Mouse (Mus musculus): ENCODE data around the gene Gpr162. TPM values are rescaled to one million over a fixed set of nuclear protein-coding genes. Genes with fewer than 3 reads are reported as not detected.
"Not testable (repeated sequence)": the region's sequence is repeated elsewhere in the genome, so short reads cannot be mapped to it uniquely, and the experiment has no call there.

Gene Gpr162
- polyA plus RNA-seq, 1 experiment from 2014 or later = 21.8 TPM

GRCm38 (mm10) chr6:124840241-124841167 is 23.3 kb downstream of the Gpr162 start, which contains the start of gene Gnb3:
Gnb3 (minus strand) TSS chr6:124840275.
- DNase-seq (ENCODE audit: low spot score) = no peak

GRCm38 (mm10) chr6:124839805-124840204 is 24.0 kb downstream of the Gpr162 start:
- no peak for DNase-seq (ENCODE audit: low spot score)

- no peak for DNase-seq (ENCODE audit: low spot score)
Observed at GRCm38 (mm10) chr6:124836411-124836810, 27.4 kb downstream of the Gpr162 start.

GRCm38 (mm10) chr6:124835531-124835930 is 28.3 kb downstream of the Gpr162 start:
- no peak for DNase-seq (ENCODE audit: low spot score)

- no peak for DNase-seq (ENCODE audit: low spot score)
Observed at GRCm38 (mm10) chr6:124834512-124835081, 29.2 kb downstream of the Gpr162 start.

- no peak for DNase-seq (ENCODE audit: low spot score)
Observed at GRCm38 (mm10) chr6:124831649-124832048, 32.1 kb downstream of the Gpr162 start.

GRCm38 (mm10) chr6:124831199-124831598 is 32.6 kb downstream of the Gpr162 start:
- DNase-seq (ENCODE audit: low spot score) = not testable (repeated sequence)

GRCm38 (mm10) chr6:124829799-124830700 is 33.7 kb downstream of the Gpr162 start:
- DNase-seq (ENCODE audit: low spot score) = peak; percentile 96

GRCm38 (mm10) chr6:124828868-124829798 is 34.6 kb downstream of the Gpr162 start, which contains the start of the genes Usp5 and Cdca3:
Usp5 (minus strand) TSS chr6:124829484.
Cdca3 (plus strand) TSS chr6:124829547.
- DNase-seq (ENCODE audit: low spot score) = peak; percentile 100

GRCm38 (mm10) chr6:124828101-124828592 is 35.6 kb downstream of the Gpr162 start:
- DNase-seq (ENCODE audit: low spot score) = peak; percentile 32

- no peak for DNase-seq (ENCODE audit: low spot score)
Observed at GRCm38 (mm10) chr6:124822049-124822448, 41.7 kb downstream of the Gpr162 start.

GRCm38 (mm10) chr6:124820891-124821290 is 42.9 kb downstream of the Gpr162 start:
- DNase-seq (ENCODE audit: low spot score) = no peak

- no peak for DNase-seq (ENCODE audit: low spot score)
Observed at GRCm38 (mm10) chr6:124817971-124818370, 45.8 kb downstream of the Gpr162 start.

- DNase-seq (ENCODE audit: low spot score) = no peak
Observed at GRCm38 (mm10) chr6:124817563-124817962, 46.2 kb downstream of the Gpr162 start.

- no peak for DNase-seq (ENCODE audit: low spot score)
Observed at GRCm38 (mm10) chr6:124817125-124817524, 46.7 kb downstream of the Gpr162 start.

GRCm38 (mm10) chr6:124816611-124817010 is 47.2 kb downstream of the Gpr162 start:
- no peak for DNase-seq (ENCODE audit: low spot score)

GRCm38 (mm10) chr6:124814858-124815774 is 48.7 kb downstream of the Gpr162 start:
- no peak for DNase-seq (ENCODE audit: low spot score)

GRCm38 (mm10) chr6:124814448-124814847 is 49.3 kb downstream of the Gpr162 start:
- DNase-seq (ENCODE audit: low spot score) = no peak

GRCm38 (mm10) chr6:124813933-124814332 is 49.9 kb downstream of the Gpr162 start, which contains the start of gene Tpi1:
Tpi1 (minus strand) TSS chr6:124814296.
- peak; percentile 77 for DNase-seq (ENCODE audit: low spot score)

All from thymus, postnatal 0 days (tissue).